Mouse (Mus musculus): ENCODE results near the gene Bub1b. TPM values are rescaled to one million over a fixed set of nuclear protein-coding genes. Genes with fewer than 3 reads are reported as not detected.

The Bub1b gene
- polyA plus RNA-seq, 1 experiment from 2014 or later: 36.4 TPM

DNA sequence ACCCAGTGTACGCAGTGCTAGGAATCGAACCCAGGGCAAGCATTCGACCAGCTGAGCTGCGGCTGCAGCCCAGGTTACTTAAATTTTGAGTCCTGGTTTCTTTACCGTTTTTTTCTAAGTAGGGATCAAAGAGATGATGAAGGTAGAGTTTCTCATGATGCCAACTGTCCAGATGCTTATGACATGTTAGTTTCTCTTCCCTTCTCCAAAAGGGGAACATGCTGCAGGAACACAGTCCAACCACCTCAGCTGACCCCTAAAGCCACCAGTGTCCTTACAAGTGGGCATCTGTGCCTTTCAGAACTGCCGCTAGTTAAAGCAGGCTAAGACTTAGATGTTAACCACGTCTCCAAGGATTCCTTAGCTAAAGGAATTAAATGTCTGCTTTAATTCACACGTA lies 30.8 kb upstream of the Bub1b start:
- no peak overlapping the region for H3K27ac ChIP-seq (ENCODE audit: low read length)
- no peaks in the 10 kb centered on the region for H3K27me3 ChIP-seq (replicated peaks; ENCODE audit: control insufficient read depth, insufficient read depth, low read length)
- no peak overlapping the region for H3K4me3 ChIP-seq (replicated peaks; ENCODE audit: low read length)
- H3K9me3 ChIP-seq (ENCODE audit: control insufficient read depth, low read length): no peaks in the 10 kb centered on the region
- no peak for ATAC-seq
- no peak overlapping the region for H3K4me2 ChIP-seq (ENCODE audit: low read length)
- H3K36me3 ChIP-seq (ENCODE audit: control insufficient read depth, insufficient read depth): no peaks in the 10 kb centered on the region
- WGBS: 88% methylated on average over 8 of the region's 8 CpGs
- H3K9ac ChIP-seq (replicated peaks; ENCODE audit: low read depth, low read length): no peak overlapping the region
- H3K4me1 ChIP-seq (replicated peaks; ENCODE audit: control insufficient read depth, insufficient read depth, low read length): no peaks in the 10 kb centered on the region

DNA sequence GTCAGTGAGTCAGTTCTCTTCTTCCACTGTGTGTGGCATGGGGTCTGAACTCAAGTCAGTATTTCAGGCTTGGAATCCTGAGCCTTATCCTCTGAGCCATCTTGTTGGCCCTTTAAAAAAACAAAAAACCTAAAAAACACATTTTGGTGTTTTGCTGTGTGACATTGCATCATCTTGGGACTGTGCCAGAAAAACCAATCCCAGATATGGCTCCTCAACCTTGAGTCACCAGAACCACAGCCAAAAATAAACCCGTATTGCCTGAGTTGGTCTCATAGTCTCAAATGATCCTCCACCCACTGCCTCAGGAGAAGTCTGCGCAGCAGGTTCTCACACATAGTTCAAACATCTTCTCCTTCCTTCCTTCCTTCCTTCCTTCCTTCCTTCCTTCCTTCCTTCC lies 27.1 kb upstream of the Bub1b start:
- Histone ChIP-seq H3K9me3 (ENCODE audit: control insufficient read depth, low read length) (no peaks in the 10 kb centered on the region), H3K36me3 (ENCODE audit: control insufficient read depth, insufficient read depth) (no peaks in the 10 kb centered on the region), H3K4me3 (replicated peaks; ENCODE audit: low read length) (no peak overlapping the region), H3K4me2 (ENCODE audit: low read length) (no peak overlapping the region), H3K4me1 (replicated peaks; ENCODE audit: control insufficient read depth, insufficient read depth, low read length) (no peaks in the 10 kb centered on the region), H3K27me3 (replicated peaks; ENCODE audit: control insufficient read depth, insufficient read depth, low read length) (no peaks in the 10 kb centered on the region), H3K27ac (ENCODE audit: low read length) (no peak overlapping the region), H3K9ac (replicated peaks; ENCODE audit: low read depth, low read length) (no peak overlapping the region)
- ATAC-seq: no peak
- WGBS: 87% methylated on average over 2 of the region's 2 CpGs

DNA sequence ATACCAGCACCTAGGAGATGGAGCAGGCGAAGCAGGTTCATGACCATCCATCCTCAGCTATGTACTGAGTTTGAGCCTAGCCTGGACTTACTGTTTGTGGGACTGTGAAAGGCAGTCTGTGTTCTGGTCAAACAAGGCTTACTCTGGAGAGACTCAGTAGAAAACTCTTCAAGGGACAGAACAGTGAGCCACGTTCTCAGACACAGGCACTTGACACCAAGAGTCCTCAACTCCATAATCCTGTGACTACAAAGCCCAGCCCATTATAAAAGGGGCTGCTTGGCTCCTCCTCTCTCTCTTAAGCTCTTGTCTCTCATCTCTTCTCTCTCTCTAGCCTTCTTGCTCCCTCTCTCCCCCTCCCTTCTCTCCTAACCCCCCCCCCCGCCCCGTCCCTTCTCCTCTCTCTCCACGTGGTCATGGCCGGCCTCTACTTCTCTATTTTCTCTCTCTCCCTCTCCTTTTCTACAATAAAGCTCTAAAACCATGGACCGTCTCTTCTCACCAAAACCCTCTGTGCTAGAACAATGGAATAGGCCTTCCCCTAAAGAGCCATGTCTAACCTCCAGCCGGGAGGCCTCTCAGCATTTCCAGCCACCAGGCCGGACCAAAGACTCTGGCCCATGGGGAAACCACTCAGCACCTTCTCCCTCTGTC lies 25.7 kb upstream of the Bub1b start:
- no peak for ATAC-seq
- no peak overlapping the region for H3K9ac ChIP-seq (replicated peaks; ENCODE audit: low read depth, low read length)
- H3K4me3 ChIP-seq (replicated peaks; ENCODE audit: low read length): no peak overlapping the region
- no peaks in the 10 kb centered on the region for H3K27me3 ChIP-seq (replicated peaks; ENCODE audit: control insufficient read depth, insufficient read depth, low read length)
- no peak overlapping the region for H3K4me2 ChIP-seq (ENCODE audit: low read length)
- no peaks in the 10 kb centered on the region for H3K4me1 ChIP-seq (replicated peaks; ENCODE audit: control insufficient read depth, insufficient read depth, low read length)
- 64% methylated on average over 9 of the region's 9 CpGs for WGBS
- no peak overlapping the region for H3K27ac ChIP-seq (ENCODE audit: low read length)
- no peaks in the 10 kb centered on the region for H3K9me3 ChIP-seq (ENCODE audit: control insufficient read depth, low read length)
- no peaks in the 10 kb centered on the region for H3K36me3 ChIP-seq (ENCODE audit: control insufficient read depth, insufficient read depth)

DNA sequence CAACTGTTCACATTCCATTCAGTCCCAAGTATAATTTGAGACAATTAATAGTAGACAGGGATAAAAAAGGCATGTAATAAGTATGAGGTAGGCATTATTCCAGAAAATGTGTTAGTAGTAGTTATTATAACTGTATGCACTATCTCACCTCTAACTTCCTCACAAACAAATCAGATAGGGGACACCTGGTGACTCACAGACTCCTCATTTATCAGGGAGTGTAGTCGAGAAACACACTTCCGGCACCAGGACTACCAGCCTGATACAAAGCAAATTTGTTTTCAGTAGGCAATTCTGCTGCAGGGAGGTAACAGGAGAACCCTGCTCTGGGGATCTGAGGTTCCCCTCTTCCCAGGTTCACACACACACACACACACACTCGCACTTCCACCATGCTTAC lies 24.9 kb upstream of the Bub1b start:
- WGBS: 90% methylated on average over 3 of the region's 3 CpGs
- H3K27ac ChIP-seq (ENCODE audit: low read length): no peak overlapping the region
- H3K4me2 ChIP-seq (ENCODE audit: low read length): no peak overlapping the region
- no peaks in the 10 kb centered on the region for H3K4me1 ChIP-seq (replicated peaks; ENCODE audit: control insufficient read depth, insufficient read depth, low read length)
- H3K4me3 ChIP-seq (replicated peaks; ENCODE audit: low read length): no peak overlapping the region
- no peaks in the 10 kb centered on the region for H3K36me3 ChIP-seq (ENCODE audit: control insufficient read depth, insufficient read depth)
- no peak overlapping the region for H3K9ac ChIP-seq (replicated peaks; ENCODE audit: low read depth, low read length)
- H3K9me3 ChIP-seq (ENCODE audit: control insufficient read depth, low read length): no peaks in the 10 kb centered on the region
- H3K27me3 ChIP-seq (replicated peaks; ENCODE audit: control insufficient read depth, insufficient read depth, low read length): no peaks in the 10 kb centered on the region
- ATAC-seq: no peak

DNA sequence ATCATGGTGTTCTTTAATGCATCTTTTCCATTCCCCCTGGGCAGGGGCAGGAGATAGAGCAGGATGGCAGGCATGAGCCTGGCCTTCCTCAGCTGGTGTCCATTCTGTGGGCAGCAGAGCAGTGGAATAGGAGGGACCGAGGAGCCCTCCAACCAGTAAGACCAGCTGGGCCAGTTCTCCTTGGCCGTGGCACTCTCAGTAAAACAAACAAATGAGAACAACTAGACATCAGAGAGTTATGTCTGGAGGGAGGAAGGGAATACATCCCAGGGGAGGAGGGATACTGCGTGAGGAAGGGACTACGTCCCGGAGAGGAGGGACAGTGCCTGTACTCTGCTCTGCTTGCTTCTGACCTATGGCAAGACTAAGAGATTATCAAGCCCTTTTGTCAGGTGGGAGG lies 12.0 kb upstream of the Bub1b start:
- WGBS: 82% methylated on average over 5 of the region's 5 CpGs
- no peaks in the 10 kb centered on the region for H3K4me1 ChIP-seq (replicated peaks; ENCODE audit: control insufficient read depth, insufficient read depth, low read length)

DNA sequence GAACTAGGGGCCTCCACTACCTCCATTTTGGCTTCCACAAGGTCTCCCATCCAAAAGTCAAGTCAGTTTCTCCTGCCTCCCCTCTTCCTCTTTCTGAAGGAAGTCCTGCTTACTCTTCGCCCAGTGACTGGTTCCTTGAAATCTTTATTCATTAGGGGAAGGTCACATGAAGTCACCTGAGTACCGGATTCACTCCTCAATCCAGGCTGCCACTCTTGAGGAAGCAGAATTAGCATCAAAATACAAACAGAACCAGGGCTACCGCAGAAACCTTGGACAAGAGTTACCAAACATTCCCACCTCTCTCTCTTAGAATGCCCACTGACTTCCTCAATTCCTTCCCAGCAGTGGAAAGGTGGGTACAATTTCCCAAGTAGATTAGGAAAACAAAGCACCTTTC lies 10.3 kb upstream of the Bub1b start:
- H3K36me3 ChIP-seq (ENCODE audit: control insufficient read depth, insufficient read depth): no peaks in the 10 kb centered on the region
- no peaks in the 10 kb centered on the region for H3K4me1 ChIP-seq (replicated peaks; ENCODE audit: control insufficient read depth, insufficient read depth, low read length)
- no peaks in the 10 kb centered on the region for H3K27me3 ChIP-seq (replicated peaks; ENCODE audit: control insufficient read depth, insufficient read depth, low read length)
- no peak overlapping the region for H3K27ac ChIP-seq (ENCODE audit: low read length)
- no peak for ATAC-seq
- 64% methylated on average over 3 of the region's 3 CpGs for WGBS
- H3K9ac ChIP-seq (replicated peaks; ENCODE audit: low read depth, low read length): no peak overlapping the region
- no peak overlapping the region for H3K4me2 ChIP-seq (ENCODE audit: low read length)
- no peaks in the 10 kb centered on the region for H3K9me3 ChIP-seq (ENCODE audit: control insufficient read depth, low read length)
- H3K4me3 ChIP-seq (replicated peaks; ENCODE audit: low read length): no peak overlapping the region

More for the DNA sequence above, 12.0 kb upstream of the Bub1b start:
- H3K9ac ChIP-seq (replicated peaks; ENCODE audit: low read depth, low read length): no peak overlapping the region
- H3K36me3 ChIP-seq (ENCODE audit: control insufficient read depth, insufficient read depth): no peaks in the 10 kb centered on the region
- H3K27me3 ChIP-seq (replicated peaks; ENCODE audit: control insufficient read depth, insufficient read depth, low read length): no peaks in the 10 kb centered on the region
- no peak overlapping the region for H3K27ac ChIP-seq (ENCODE audit: low read length)
- no peak for ATAC-seq
- H3K4me2 ChIP-seq (ENCODE audit: low read length): no peak overlapping the region
- H3K9me3 ChIP-seq (ENCODE audit: control insufficient read depth, low read length): no peaks in the 10 kb centered on the region
- no peak overlapping the region for H3K4me3 ChIP-seq (replicated peaks; ENCODE audit: low read length)

DNA sequence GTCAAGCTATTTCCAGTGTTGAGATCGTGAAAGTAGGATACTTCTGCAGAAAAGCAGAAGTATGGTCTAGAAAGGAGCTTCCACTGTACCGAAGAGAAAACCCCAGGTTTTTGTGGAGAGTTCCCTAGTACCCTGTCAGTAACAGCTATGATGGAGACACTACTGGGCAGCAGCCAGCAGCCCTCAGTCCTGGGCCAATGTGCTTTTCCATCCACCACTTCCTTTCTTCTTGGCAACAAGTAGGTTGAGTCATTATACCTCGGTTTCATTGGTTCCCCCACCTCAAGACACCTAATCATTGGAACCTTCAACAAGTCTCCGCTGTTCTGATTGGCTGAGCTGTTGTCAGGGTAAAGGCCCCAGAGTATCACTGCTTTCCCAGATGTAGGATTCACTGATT lies 6.9 kb upstream of the Bub1b start:
- H3K9ac ChIP-seq (replicated peaks; ENCODE audit: low read depth, low read length): no peak overlapping the region
- no peak overlapping the region for H3K4me3 ChIP-seq (replicated peaks; ENCODE audit: low read length)
- no peak for ATAC-seq
- no peaks in the 10 kb centered on the region for H3K36me3 ChIP-seq (ENCODE audit: control insufficient read depth, insufficient read depth)
- 89% methylated on average over 4 of the region's 4 CpGs for whole genome bisulfite sequencing
- no peaks in the 10 kb centered on the region for H3K4me1 ChIP-seq (replicated peaks; ENCODE audit: control insufficient read depth, insufficient read depth, low read length)
- no peak overlapping the region for H3K27ac ChIP-seq (ENCODE audit: low read length)
- no peak overlapping the region for H3K4me2 ChIP-seq (ENCODE audit: low read length)
- H3K27me3 ChIP-seq (replicated peaks; ENCODE audit: control insufficient read depth, insufficient read depth, low read length): no peaks in the 10 kb centered on the region
- H3K9me3 ChIP-seq (ENCODE audit: control insufficient read depth, low read length): no peaks in the 10 kb centered on the region

DNA sequence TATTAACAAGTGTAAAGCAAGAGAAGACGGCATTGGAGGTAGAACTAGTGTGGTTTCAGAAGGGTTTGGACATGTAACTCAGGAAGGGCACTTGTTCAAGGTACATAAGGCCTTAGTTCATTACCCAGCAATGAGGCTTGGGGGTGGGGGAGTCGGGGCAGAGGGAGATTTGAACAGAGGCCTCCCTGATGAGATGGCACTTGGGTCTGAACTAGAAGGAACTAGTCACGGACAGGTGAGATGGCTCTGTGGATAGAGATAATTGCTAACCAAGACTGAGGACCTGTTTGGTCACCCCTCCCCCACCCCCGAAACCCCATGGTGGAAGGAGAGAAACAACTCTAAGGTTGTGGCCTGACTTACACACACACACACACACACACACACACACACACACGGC lies 1.1 kb downstream of the Bub1b start:
- Histone ChIP-seq H3K27me3 (replicated peaks; ENCODE audit: control insufficient read depth, insufficient read depth, low read length) (no peaks in the 10 kb centered on the region), H3K4me3 (replicated peaks; ENCODE audit: low read length) (peak overlapping the region; percentile 53), H3K9me3 (ENCODE audit: control insufficient read depth, low read length) (no peaks in the 10 kb centered on the region), H3K4me2 (ENCODE audit: low read length) (peak overlapping the region; percentile 79), H3K36me3 (ENCODE audit: control insufficient read depth, insufficient read depth) (no peaks in the 10 kb centered on the region), H3K4me1 (replicated peaks; ENCODE audit: control insufficient read depth, insufficient read depth, low read length) (peaks cover 11% of the 10 kb centered on the region), H3K27ac (ENCODE audit: low read length) (no peak overlapping the region), H3K9ac (replicated peaks; ENCODE audit: low read depth, low read length) (0 out of 2 replicates have a peak overlapping the region, but pooled peaks have one; percentile 8)
- 36% methylated on average over 5 of the region's 5 CpGs for WGBS
- no peak for ATAC-seq

DNA sequence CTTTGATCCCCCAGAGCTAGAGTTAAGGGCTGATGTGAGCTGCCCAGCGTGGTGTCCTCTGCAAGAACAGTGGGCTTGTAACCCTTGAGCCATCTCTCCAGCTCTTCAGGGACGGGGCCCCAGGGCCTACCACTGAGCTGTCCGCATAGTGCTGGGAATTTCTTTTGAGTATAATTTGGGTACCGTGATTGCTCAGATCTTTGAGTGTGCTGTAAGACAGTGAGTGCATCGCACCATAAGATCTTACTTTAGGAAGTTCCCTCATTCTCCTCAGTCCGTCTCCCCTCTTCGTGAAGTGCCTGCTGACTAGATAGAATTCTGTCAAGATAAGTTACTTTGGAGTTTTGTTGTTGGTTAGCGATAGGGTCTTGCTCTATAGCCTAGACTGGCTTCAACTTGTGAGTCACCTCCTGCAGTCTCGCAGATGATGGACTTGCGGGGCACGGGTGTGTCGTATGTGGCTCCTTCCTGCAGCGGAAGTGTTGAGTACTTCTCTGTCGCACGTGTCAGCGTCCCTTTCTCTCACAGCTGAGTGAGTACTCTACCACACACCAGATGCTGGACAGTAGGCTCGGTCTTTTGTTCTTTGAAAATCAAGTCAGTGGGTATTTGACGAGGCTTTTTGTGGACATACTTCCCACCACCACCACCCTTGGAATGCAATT lies 3.7 kb downstream of the Bub1b start:
- H3K4me1 ChIP-seq (replicated peaks; ENCODE audit: control insufficient read depth, insufficient read depth, low read length): peaks cover 11% of the 10 kb centered on the region
- no peaks in the 10 kb centered on the region for H3K9me3 ChIP-seq (ENCODE audit: control insufficient read depth, low read length)
- H3K4me2 ChIP-seq (ENCODE audit: low read length): no peak overlapping the region
- no peak overlapping the region for H3K27ac ChIP-seq (ENCODE audit: low read length)
- no peaks in the 10 kb centered on the region for H3K27me3 ChIP-seq (replicated peaks; ENCODE audit: control insufficient read depth, insufficient read depth, low read length)
- peaks cover 4% of the 10 kb centered on the region for H3K36me3 ChIP-seq (ENCODE audit: control insufficient read depth, insufficient read depth)
- 87% methylated on average over 18 of the region's 18 CpGs for WGBS
- H3K9ac ChIP-seq (replicated peaks; ENCODE audit: low read depth, low read length): no peak overlapping the region
- ATAC-seq: no peak
- H3K4me3 ChIP-seq (replicated peaks; ENCODE audit: low read length): no peak overlapping the region

Measured in forebrain, embryonic 16.5 days (tissue).